Mouse (Mus musculus): ENCODE results near the gene Klhl42. TPM values are rescaled to one million over a fixed set of nuclear protein-coding genes. Genes with fewer than 3 reads are reported as not detected.

Gene Klhl42
- polyA plus RNA-seq, 1 experiment from 2014 or later: 14.6 TPM

DNA sequence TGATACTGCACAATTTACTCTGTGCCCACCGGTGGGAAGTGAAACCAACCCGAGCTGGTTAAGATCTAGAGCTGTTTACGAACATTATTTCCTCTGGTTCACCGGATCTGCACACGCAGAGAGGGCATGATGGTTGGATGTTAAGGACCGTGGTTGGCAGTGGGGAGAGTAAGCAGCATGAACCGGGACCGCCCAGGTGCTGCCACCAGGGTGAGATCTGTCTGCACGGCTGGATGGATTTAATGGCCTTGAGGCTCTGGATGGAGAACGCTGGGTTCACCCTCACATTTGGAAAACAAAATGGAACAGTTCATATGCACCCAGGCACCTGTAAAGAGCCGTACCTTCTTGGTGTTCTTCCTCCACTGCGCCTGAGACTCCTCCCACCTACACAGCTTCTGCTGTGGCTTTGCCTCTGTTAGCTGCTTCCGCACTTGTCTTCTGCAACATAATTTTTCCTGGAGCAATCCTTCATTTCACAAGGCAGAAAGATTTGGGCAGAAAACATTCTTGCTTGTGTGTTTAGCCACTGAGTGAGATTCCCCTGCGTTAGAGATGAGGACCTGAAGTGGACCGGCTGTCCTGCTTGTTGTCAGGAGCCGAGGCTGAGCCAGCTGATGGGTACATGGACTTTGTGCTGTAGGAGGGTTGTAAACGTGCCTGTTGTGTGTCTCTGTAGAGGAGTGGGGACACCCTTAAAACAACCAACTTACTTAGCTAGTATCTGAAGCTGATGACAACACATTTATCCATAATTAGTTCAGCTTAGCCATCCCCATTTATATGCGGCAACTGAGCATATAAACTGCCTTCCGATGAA is 8.5 kb downstream of the Klhl42 start:
- no peak for ATAC-seq (ENCODE audit: insufficient read depth)
- H3K4me3 ChIP-seq (ENCODE audit: low read depth, low read length): no peak overlapping the region
- DNase-seq: no peak
- H3K9me3 ChIP-seq (ENCODE audit: low read depth, low read length): no peaks in the 10 kb centered on the region
- no peak overlapping the region for H3K4me2 ChIP-seq
- WGBS: 69% methylated on average over 19 of the region's 19 CpGs
- H3K27ac ChIP-seq (ENCODE audit: low read depth): no peak overlapping the region
- H3K4me1 ChIP-seq (ENCODE audit: insufficient read depth): no peaks in the 10 kb centered on the region
- no peaks in the 10 kb centered on the region for H3K27me3 ChIP-seq (ENCODE audit: insufficient read depth, low read length)
- H3K36me3 ChIP-seq (ENCODE audit: insufficient read depth): peaks cover 35% of the 10 kb centered on the region; the same call in 1 of the 2 replicates
- no peak for TF ChIP-seq CTCF (IDR thresholded peaks at IDR 0.05; ENCODE audit: low read depth)
- no peak overlapping the region for H3K9ac ChIP-seq

DNA sequence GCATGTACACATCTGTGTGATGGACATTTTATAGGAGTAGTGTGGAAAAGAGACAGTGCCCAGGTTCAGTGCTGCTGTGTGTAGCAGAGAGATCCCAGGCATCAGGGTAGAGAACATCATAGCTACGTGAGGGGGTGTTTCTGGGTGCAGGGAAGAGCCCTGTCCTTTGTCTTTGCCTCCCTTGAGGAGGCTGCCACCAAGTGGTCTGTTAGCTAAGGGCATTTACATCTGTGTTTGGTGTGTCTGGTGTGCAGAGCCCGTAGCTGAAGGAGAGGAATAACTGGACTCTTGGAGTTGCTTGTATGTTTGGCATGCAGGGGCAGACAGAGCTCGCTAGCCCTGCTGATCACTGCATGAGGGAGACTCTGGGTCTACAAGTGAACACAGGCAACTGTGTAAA is 11.1 kb downstream of the Klhl42 start:
- H3K27me3 ChIP-seq (ENCODE audit: insufficient read depth, low read length): no peaks in the 10 kb centered on the region
- no peak overlapping the region for H3K27ac ChIP-seq (ENCODE audit: low read depth)
- no peak overlapping the region for H3K4me2 ChIP-seq
- no peak overlapping the region for H3K9ac ChIP-seq
- DNase-seq (no peak), ATAC-seq (ENCODE audit: insufficient read depth) (peak; percentile 37; the same call in 1 of the 2 replicates)
- peaks cover 49% of the 10 kb centered on the region; the same call in 1 of the 2 replicates for H3K36me3 ChIP-seq (ENCODE audit: insufficient read depth)
- H3K9me3 ChIP-seq (ENCODE audit: low read depth, low read length): no peaks in the 10 kb centered on the region
- H3K4me1 ChIP-seq (ENCODE audit: insufficient read depth): no peaks in the 10 kb centered on the region
- peak; percentile 20; the same call in 1 of the 2 replicates for TF ChIP-seq CTCF (IDR thresholded peaks at IDR 0.05; ENCODE audit: low read depth)
- H3K4me3 ChIP-seq (ENCODE audit: low read depth, low read length): no peak overlapping the region
- WGBS: 88% methylated on average over 3 of the region's 3 CpGs

DNA sequence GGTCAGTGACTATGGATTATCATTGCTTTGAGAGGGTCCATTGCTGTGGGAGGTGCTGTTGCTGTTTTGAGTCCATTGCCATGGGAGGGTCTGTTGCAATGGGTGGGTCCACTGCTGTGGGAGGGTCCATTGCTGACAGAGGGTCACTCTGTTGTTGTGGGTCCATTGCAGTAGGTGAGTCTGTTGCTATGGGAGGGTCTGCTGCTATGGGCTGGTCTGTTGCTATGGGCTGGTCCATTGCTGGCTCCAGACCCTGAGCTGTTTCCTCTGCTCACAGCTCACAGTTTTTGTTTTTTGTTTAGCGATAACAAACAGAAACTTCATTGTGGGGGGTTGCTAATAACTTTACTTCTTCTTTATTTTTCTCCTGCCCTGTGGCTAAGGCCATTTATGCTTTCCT is 14.3 kb downstream of the Klhl42 start:
- Histone ChIP-seq H3K27me3 (ENCODE audit: insufficient read depth, low read length) (no peaks in the 10 kb centered on the region), H3K9ac (no peak overlapping the region), H3K27ac (ENCODE audit: low read depth) (no peak overlapping the region), H3K9me3 (ENCODE audit: low read depth, low read length) (no peaks in the 10 kb centered on the region), H3K4me1 (ENCODE audit: insufficient read depth) (no peaks in the 10 kb centered on the region), H3K36me3 (ENCODE audit: insufficient read depth) (peaks cover 72% of the 10 kb centered on the region), H3K4me3 (ENCODE audit: low read depth, low read length) (no peak overlapping the region), H3K4me2 (no peak overlapping the region)
- no peak for TF ChIP-seq CTCF (IDR thresholded peaks at IDR 0.05; ENCODE audit: low read depth)
- DNase-seq (no peak), ATAC-seq (ENCODE audit: insufficient read depth) (no peak)
- 97% methylated on average over 1 of the region's 1 CpGs for WGBS

DNA sequence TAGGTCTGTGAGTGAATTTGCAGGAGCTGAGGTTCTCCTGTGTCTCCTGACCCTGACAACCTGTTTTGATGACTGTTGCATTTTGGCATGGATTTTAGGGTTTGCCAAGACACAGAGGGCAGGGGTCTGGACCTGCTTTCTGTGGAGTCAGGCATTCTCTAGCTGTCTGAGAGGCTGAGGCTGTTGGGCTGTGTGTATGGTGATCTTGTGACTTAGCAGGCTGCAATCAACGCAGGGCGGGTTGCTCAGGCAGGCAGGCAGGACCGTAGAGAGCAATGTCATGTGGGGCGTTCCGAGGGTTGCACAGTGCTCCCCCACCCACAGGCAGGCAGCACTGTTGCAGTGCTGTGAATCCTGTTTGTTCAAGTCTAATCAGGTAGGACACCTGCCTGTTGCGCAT is 15.5 kb downstream of the Klhl42 start:
- Histone ChIP-seq H3K4me2 (no peak overlapping the region), H3K36me3 (ENCODE audit: insufficient read depth) (peaks cover 65% of the 10 kb centered on the region), H3K9ac (no peak overlapping the region), H3K9me3 (ENCODE audit: low read depth, low read length) (no peaks in the 10 kb centered on the region), H3K4me3 (ENCODE audit: low read depth, low read length) (no peak overlapping the region), H3K27me3 (ENCODE audit: insufficient read depth, low read length) (no peaks in the 10 kb centered on the region), H3K4me1 (ENCODE audit: insufficient read depth) (no peaks in the 10 kb centered on the region), H3K27ac (ENCODE audit: low read depth) (no peak overlapping the region)
- 85% methylated on average over 6 of the region's 6 CpGs for WGBS
- TF ChIP-seq CTCF (IDR thresholded peaks at IDR 0.05; ENCODE audit: low read depth): no peak
- DNase-seq (no peak), ATAC-seq (ENCODE audit: insufficient read depth) (no peak)

DNA sequence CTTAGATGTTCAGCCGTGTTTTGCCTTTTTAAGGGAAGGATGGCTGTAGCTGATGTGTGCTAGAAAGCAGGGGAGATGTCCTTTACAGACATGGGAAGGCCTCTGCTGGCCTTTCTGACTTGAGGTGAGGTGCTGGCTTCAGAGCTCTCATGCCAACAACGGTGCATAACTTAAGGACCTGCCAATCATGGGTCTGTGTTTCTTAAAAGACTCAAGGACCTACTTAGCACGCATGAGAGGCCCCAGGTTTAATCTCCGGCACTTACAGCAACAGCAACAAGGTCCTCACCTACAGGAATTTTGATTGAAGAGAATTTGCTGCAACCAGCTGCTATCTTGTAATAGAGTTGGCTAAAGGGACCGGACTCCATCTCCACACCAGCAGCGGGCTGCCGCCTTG is 18.1 kb downstream of the Klhl42 start:
- Histone ChIP-seq H3K4me3 (ENCODE audit: low read depth, low read length) (no peak overlapping the region), H3K9me3 (ENCODE audit: low read depth, low read length) (no peaks in the 10 kb centered on the region), H3K36me3 (ENCODE audit: insufficient read depth) (peaks cover 56% of the 10 kb centered on the region), H3K4me1 (ENCODE audit: insufficient read depth) (no peaks in the 10 kb centered on the region), H3K27ac (ENCODE audit: low read depth) (no peak overlapping the region), H3K27me3 (ENCODE audit: insufficient read depth, low read length) (no peaks in the 10 kb centered on the region), H3K9ac (no peak overlapping the region), H3K4me2 (no peak overlapping the region)
- DNase-seq: peak; percentile 30
- TF ChIP-seq CTCF (IDR thresholded peaks at IDR 0.05; ENCODE audit: low read depth): no peak
- WGBS: 70% methylated on average over 7 of the region's 7 CpGs
- no peak for ATAC-seq (ENCODE audit: insufficient read depth)

DNA sequence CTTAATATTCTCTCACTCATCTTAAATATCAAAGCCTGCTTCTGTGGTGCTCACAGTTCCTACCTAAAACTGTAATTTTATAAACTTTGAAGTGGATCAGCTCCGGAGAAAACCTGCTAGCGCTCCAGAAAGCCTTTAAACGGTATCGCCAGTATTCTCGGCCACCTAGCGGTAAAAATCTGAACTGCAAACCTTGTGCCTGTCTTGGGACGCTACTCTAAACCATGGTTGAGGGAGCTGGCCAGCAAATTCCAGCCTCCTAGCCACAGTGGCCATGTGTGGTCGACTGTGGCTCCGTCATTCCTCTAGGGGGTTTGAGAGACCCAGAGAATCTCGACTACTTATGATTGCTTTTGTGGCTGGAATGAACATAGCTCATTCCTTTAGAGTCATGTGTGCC is 25.4 kb downstream of the Klhl42 start:
- Histone ChIP-seq H3K27me3 (ENCODE audit: insufficient read depth, low read length) (no peaks in the 10 kb centered on the region), H3K9ac (no peak overlapping the region), H3K4me3 (ENCODE audit: low read depth, low read length) (no peak overlapping the region), H3K4me1 (ENCODE audit: insufficient read depth) (no peaks in the 10 kb centered on the region), H3K36me3 (ENCODE audit: insufficient read depth) (peaks cover 6% of the 10 kb centered on the region; the same call in 1 of the 2 replicates), H3K27ac (ENCODE audit: low read depth) (no peak overlapping the region), H3K4me2 (no peak overlapping the region), H3K9me3 (ENCODE audit: low read depth, low read length) (no peaks in the 10 kb centered on the region)
- peak; percentile 86 for TF ChIP-seq CTCF (IDR thresholded peaks at IDR 0.05; ENCODE audit: low read depth)
- DNase-seq (peak; percentile 97), ATAC-seq (ENCODE audit: insufficient read depth) (peak; percentile 80)
- 7% methylated on average over 10 of the region's 10 CpGs for WGBS

DNA sequence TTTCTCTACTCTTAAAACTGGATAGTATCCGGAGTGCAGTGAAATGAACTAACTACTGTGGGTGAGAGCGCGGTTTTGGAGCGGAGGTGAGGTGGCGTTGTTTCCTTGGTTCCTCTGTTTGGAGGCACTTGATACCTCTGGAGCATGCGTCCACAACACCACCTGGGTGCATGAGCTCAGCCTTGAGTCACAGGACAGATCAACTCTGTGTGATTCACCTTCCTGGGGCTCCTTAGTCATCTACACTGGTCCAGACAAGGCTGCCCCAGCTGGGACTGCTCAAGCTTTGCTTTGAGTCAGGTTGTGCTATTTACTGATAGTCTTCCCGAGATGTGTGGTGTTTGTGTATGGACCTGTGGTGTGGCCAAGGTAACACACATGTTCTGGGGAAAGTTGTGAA is 26.6 kb downstream of the Klhl42 start:
- Histone ChIP-seq H3K4me2 (no peak overlapping the region), H3K9ac (no peak overlapping the region), H3K36me3 (ENCODE audit: insufficient read depth) (no peaks in the 10 kb centered on the region), H3K27me3 (ENCODE audit: insufficient read depth, low read length) (no peaks in the 10 kb centered on the region), H3K4me3 (ENCODE audit: low read depth, low read length) (no peak overlapping the region), H3K27ac (ENCODE audit: low read depth) (no peak overlapping the region), H3K9me3 (ENCODE audit: low read depth, low read length) (no peaks in the 10 kb centered on the region), H3K4me1 (ENCODE audit: insufficient read depth) (no peaks in the 10 kb centered on the region)
- no peak for TF ChIP-seq CTCF (IDR thresholded peaks at IDR 0.05; ENCODE audit: low read depth)
- DNase-seq: no peak
- 86% methylated on average over 7 of the region's 7 CpGs for WGBS
- no peak for ATAC-seq (ENCODE audit: insufficient read depth)

Measured in lung, embryonic 14.5 days (tissue).